Mouse (Mus musculus): ENCODE data around the gene Hsd3b1. TPM values are rescaled to one million over a fixed set of nuclear protein-coding genes. Genes with fewer than 3 reads are reported as not detected.

The Hsd3b1 gene
- 0.44 TPM in 1 of 2 replicates, not detected in the other for polyA plus RNA-seq (2014; fragmentation: Nextera tagmentation; extraction: Ambion mirVana)

- ATAC-seq (replicated peaks; ENCODE audit: low FRiP score) = no peak
- H3K4me3 ChIP-seq (ENCODE audit: low read depth, low read length) = no peak within 1 kb of the TSS
- no peaks in the 10 kb centered on the region for H3K27me3 ChIP-seq (ENCODE audit: control insufficient read depth, insufficient read depth, low read length)
- H3K9ac ChIP-seq (ENCODE audit: low read length) = no peak within 1 kb of the TSS
- H3K36me3 ChIP-seq (ENCODE audit: control insufficient read depth, insufficient read depth, low read length) = no peaks in the 10 kb centered on the region
- DNase-seq (ENCODE audit: low spot score) = no peak
- 87% methylated on average over 3 of the region's 3 CpGs for WGBS
- no peak within 1 kb of the TSS for H3K4me2 ChIP-seq (ENCODE audit: low read depth, low read length, severe bottlenecking)
- H3K4me1 ChIP-seq (replicated peaks; ENCODE audit: control insufficient read depth, insufficient read depth, low read length) = no peaks in the 10 kb centered on the region
- no peak within 1 kb of the TSS for H3K27ac ChIP-seq (ENCODE audit: low read depth, low read length)
- H3K9me3 ChIP-seq (ENCODE audit: control insufficient read depth, low read length) = no peaks in the 10 kb centered on the region
These were observed at the start of gene Hsd3b1 for GRCm38 (mm10) chr3:98859576-98859975. Gene Hsd3b1 (minus strand): TSS chr3:98859794.

- ATAC-seq (replicated peaks; ENCODE audit: low FRiP score) (no peak), DNase-seq (ENCODE audit: low spot score) (no peak)
- Histone ChIP-seq H3K4me3 (ENCODE audit: low read depth, low read length) (no peak overlapping the region), H3K4me2 (ENCODE audit: low read depth, low read length, severe bottlenecking) (no peak overlapping the region), H3K4me1 (replicated peaks; ENCODE audit: control insufficient read depth, insufficient read depth, low read length) (no peaks in the 10 kb centered on the region), H3K9me3 (ENCODE audit: control insufficient read depth, low read length) (no peaks in the 10 kb centered on the region), H3K27me3 (ENCODE audit: control insufficient read depth, insufficient read depth, low read length) (no peaks in the 10 kb centered on the region), H3K36me3 (ENCODE audit: control insufficient read depth, insufficient read depth, low read length) (no peaks in the 10 kb centered on the region), H3K9ac (ENCODE audit: low read length) (no peak overlapping the region), H3K27ac (ENCODE audit: low read depth, low read length) (no peak overlapping the region)
- 92% methylated on average over 2 of the region's 2 CpGs for WGBS
These were observed 38.0 kb upstream of the Hsd3b1 start for GRCm38 (mm10) chr3:98897606-98898005.

- no peak overlapping the region for H3K4me3 ChIP-seq (ENCODE audit: low read depth, low read length)
- no peaks in the 10 kb centered on the region for H3K9me3 ChIP-seq (ENCODE audit: control insufficient read depth, low read length)
- WGBS = 47% methylated on average over 10 of the region's 10 CpGs
- H3K9ac ChIP-seq (ENCODE audit: low read length) = no peak overlapping the region
- no peaks in the 10 kb centered on the region for H3K36me3 ChIP-seq (ENCODE audit: control insufficient read depth, insufficient read depth, low read length)
- H3K4me2 ChIP-seq (ENCODE audit: low read depth, low read length, severe bottlenecking) = no peak overlapping the region
- H3K27me3 ChIP-seq (ENCODE audit: control insufficient read depth, insufficient read depth, low read length) = no peaks in the 10 kb centered on the region
- no peaks in the 10 kb centered on the region for H3K4me1 ChIP-seq (replicated peaks; ENCODE audit: control insufficient read depth, insufficient read depth, low read length)
- DNase-seq (ENCODE audit: low spot score) (no peak), ATAC-seq (replicated peaks; ENCODE audit: low FRiP score) (peak; percentile 53; the same call in 1 of the 2 replicates)
- H3K27ac ChIP-seq (ENCODE audit: low read depth, low read length) = no peak overlapping the region
These were observed 35.5 kb upstream of the Hsd3b1 start for GRCm38 (mm10) chr3:98895071-98895601.

GRCm38 (mm10) chr3:98893057-98893772 lies 33.6 kb upstream of the Hsd3b1 start, which contains the start of gene Hao2:
Gene Hao2 (minus strand): TSS chr3:98893239.
- H3K27ac ChIP-seq (ENCODE audit: low read depth, low read length) = no peak within 1 kb of the TSS
- no peaks in the 10 kb centered on the region for H3K9me3 ChIP-seq (ENCODE audit: control insufficient read depth, low read length)
- DNase-seq (ENCODE audit: low spot score) = no peak
- H3K4me3 ChIP-seq (ENCODE audit: low read depth, low read length) = no peak within 1 kb of the TSS
- no peaks in the 10 kb centered on the region for H3K36me3 ChIP-seq (ENCODE audit: control insufficient read depth, insufficient read depth, low read length)
- no peak for ATAC-seq (replicated peaks; ENCODE audit: low FRiP score)
- no peaks in the 10 kb centered on the region for H3K4me1 ChIP-seq (replicated peaks; ENCODE audit: control insufficient read depth, insufficient read depth, low read length)
- H3K9ac ChIP-seq (ENCODE audit: low read length) = no peak within 1 kb of the TSS
- 92% methylated on average over 3 of the region's 3 CpGs for WGBS
- H3K27me3 ChIP-seq (ENCODE audit: control insufficient read depth, insufficient read depth, low read length) = no peaks in the 10 kb centered on the region
- H3K4me2 ChIP-seq (ENCODE audit: low read depth, low read length, severe bottlenecking) = no peak within 1 kb of the TSS

- DNase-seq (ENCODE audit: low spot score) (no peak), ATAC-seq (replicated peaks; ENCODE audit: low FRiP score) (no peak)
- H3K4me1 ChIP-seq (replicated peaks; ENCODE audit: control insufficient read depth, insufficient read depth, low read length) = no peaks in the 10 kb centered on the region
- WGBS = 88% methylated on average over 4 of the region's 4 CpGs
- H3K9ac ChIP-seq (ENCODE audit: low read length) = no peak overlapping the region
- no peak overlapping the region for H3K27ac ChIP-seq (ENCODE audit: low read depth, low read length)
- H3K4me2 ChIP-seq (ENCODE audit: low read depth, low read length, severe bottlenecking) = no peak overlapping the region
- no peak overlapping the region for H3K4me3 ChIP-seq (ENCODE audit: low read depth, low read length)
- no peaks in the 10 kb centered on the region for H3K36me3 ChIP-seq (ENCODE audit: control insufficient read depth, insufficient read depth, low read length)
- H3K9me3 ChIP-seq (ENCODE audit: control insufficient read depth, low read length) = no peaks in the 10 kb centered on the region
- H3K27me3 ChIP-seq (ENCODE audit: control insufficient read depth, insufficient read depth, low read length) = no peaks in the 10 kb centered on the region
These were observed 30.8 kb upstream of the Hsd3b1 start for GRCm38 (mm10) chr3:98890430-98890829.

GRCm38 (mm10) chr3:98888206-98888605 lies 28.6 kb upstream of the Hsd3b1 start:
- Histone ChIP-seq H3K27me3 (ENCODE audit: control insufficient read depth, insufficient read depth, low read length) (no peaks in the 10 kb centered on the region), H3K9me3 (ENCODE audit: control insufficient read depth, low read length) (no peaks in the 10 kb centered on the region)
- WGBS = 73% methylated on average over 2 of the region's 2 CpGs

GRCm38 (mm10) chr3:98880831-98881230 lies 21.2 kb upstream of the Hsd3b1 start:
- Histone ChIP-seq H3K9ac (ENCODE audit: low read length) (no peak overlapping the region), H3K9me3 (ENCODE audit: control insufficient read depth, low read length) (no peaks in the 10 kb centered on the region), H3K27me3 (ENCODE audit: control insufficient read depth, insufficient read depth, low read length) (no peaks in the 10 kb centered on the region), H3K4me3 (ENCODE audit: low read depth, low read length) (no peak overlapping the region), H3K4me2 (ENCODE audit: low read depth, low read length, severe bottlenecking) (no peak overlapping the region), H3K36me3 (ENCODE audit: control insufficient read depth, insufficient read depth, low read length) (no peaks in the 10 kb centered on the region), H3K27ac (ENCODE audit: low read depth, low read length) (no peak overlapping the region), H3K4me1 (replicated peaks; ENCODE audit: control insufficient read depth, insufficient read depth, low read length) (no peaks in the 10 kb centered on the region)
- DNase-seq (ENCODE audit: low spot score) (no peak), ATAC-seq (replicated peaks; ENCODE audit: low FRiP score) (no peak)
- WGBS = 91% methylated on average over 2 of the region's 2 CpGs

More at GRCm38 (mm10) chr3:98888206-98888605, 28.6 kb upstream of the Hsd3b1 start:
- ATAC-seq (replicated peaks; ENCODE audit: low FRiP score) (no peak), DNase-seq (ENCODE audit: low spot score) (no peak)
- H3K4me1 ChIP-seq (replicated peaks; ENCODE audit: control insufficient read depth, insufficient read depth, low read length) = no peaks in the 10 kb centered on the region
- H3K4me2 ChIP-seq (ENCODE audit: low read depth, low read length, severe bottlenecking) = no peak overlapping the region
- H3K36me3 ChIP-seq (ENCODE audit: control insufficient read depth, insufficient read depth, low read length) = no peaks in the 10 kb centered on the region
- no peak overlapping the region for H3K9ac ChIP-seq (ENCODE audit: low read length)
- H3K27ac ChIP-seq (ENCODE audit: low read depth, low read length) = no peak overlapping the region
- no peak overlapping the region for H3K4me3 ChIP-seq (ENCODE audit: low read depth, low read length)

GRCm38 (mm10) chr3:98880216-98880615 lies 20.6 kb upstream of the Hsd3b1 start:
- Histone ChIP-seq H3K36me3 (ENCODE audit: control insufficient read depth, insufficient read depth, low read length) (no peaks in the 10 kb centered on the region), H3K4me1 (replicated peaks; ENCODE audit: control insufficient read depth, insufficient read depth, low read length) (no peaks in the 10 kb centered on the region), H3K4me2 (ENCODE audit: low read depth, low read length, severe bottlenecking) (no peak overlapping the region), H3K27ac (ENCODE audit: low read depth, low read length) (no peak overlapping the region), H3K9me3 (ENCODE audit: control insufficient read depth, low read length) (no peaks in the 10 kb centered on the region), H3K4me3 (ENCODE audit: low read depth, low read length) (no peak overlapping the region), H3K27me3 (ENCODE audit: control insufficient read depth, insufficient read depth, low read length) (no peaks in the 10 kb centered on the region), H3K9ac (ENCODE audit: low read length) (no peak overlapping the region)
- no peak for ATAC-seq (replicated peaks; ENCODE audit: low FRiP score)
- 67% methylated on average over 6 of the region's 6 CpGs for WGBS
- no peak for DNase-seq (ENCODE audit: low spot score)

GRCm38 (mm10) chr3:98868219-98868618 lies 8.6 kb upstream of the Hsd3b1 start:
- no peak overlapping the region for H3K4me3 ChIP-seq (ENCODE audit: low read depth, low read length)
- H3K36me3 ChIP-seq (ENCODE audit: control insufficient read depth, insufficient read depth, low read length) = no peaks in the 10 kb centered on the region
- H3K4me2 ChIP-seq (ENCODE audit: low read depth, low read length, severe bottlenecking) = no peak overlapping the region
- no peaks in the 10 kb centered on the region for H3K9me3 ChIP-seq (ENCODE audit: control insufficient read depth, low read length)
- H3K4me1 ChIP-seq (replicated peaks; ENCODE audit: control insufficient read depth, insufficient read depth, low read length) = no peaks in the 10 kb centered on the region
- H3K9ac ChIP-seq (ENCODE audit: low read length) = no peak overlapping the region
- no peaks in the 10 kb centered on the region for H3K27me3 ChIP-seq (ENCODE audit: control insufficient read depth, insufficient read depth, low read length)
- no peak overlapping the region for H3K27ac ChIP-seq (ENCODE audit: low read depth, low read length)
- DNase-seq (ENCODE audit: low spot score) = no peak
- WGBS = 91% methylated on average over 2 of the region's 2 CpGs
- ATAC-seq (replicated peaks; ENCODE audit: low FRiP score) = no peak

Measured in forebrain, embryonic 11.5 days (tissue).